ENCODE assay signal across 11 mouse cellular contexts in genomic region chr2:35445610-35446009, GRCm38 (mm10). TPM values are rescaled to one million over a fixed set of nuclear protein-coding genes. Genes with fewer than 3 reads are reported as not detected.
DNase-seq lines count a peak whose midpoint lies in the region; ATAC-seq lines count a peak whose summit lies in the region.
"Had no signal": no experiment of that assay in that cellular context is flagged by ENCODE, and none has a peak within 500 bp of the region (broad histone marks: within the 10 kb centered on the region; RNA-seq: fewer than 3 reads in every experiment).

No protein-coding gene starts in this region.

- H3K9me3 ChIP-seq in heart, embryonic 16.5 days (replicated peaks; ENCODE audit: control insufficient read depth, low read length) = no peaks in the 10 kb centered on the region

- peak overlapping the region; percentile 44 for H3K27ac ChIP-seq in heart, embryonic 16.5 days (ENCODE audit: low read length)
- H3K27ac ChIP-seq: layer of hippocampus, adult 2 months had no signal

- peaks cover 64% of the 10 kb centered on the region for H3K4me1 ChIP-seq in heart, embryonic 16.5 days (ENCODE audit: control insufficient read depth, insufficient read depth, low read length)

- H3K36me3 ChIP-seq in heart, embryonic 16.5 days (ENCODE audit: control insufficient read depth, insufficient read depth) = no peaks in the 10 kb centered on the region

- no peak overlapping the region for H3K4me2 ChIP-seq in heart, embryonic 16.5 days (ENCODE audit: low read depth, low read length)
- H3K4me2 ChIP-seq: midbrain, embryonic 11.5 days had no signal

- 63% methylated on average over 7 of the region's 7 CpGs for WGBS in heart, embryonic 16.5 days

- H3K9ac ChIP-seq in heart, embryonic 16.5 days (ENCODE audit: low read length) = no peak overlapping the region

- H3K4me3 ChIP-seq in heart, embryonic 16.5 days (ENCODE audit: low read length) = no peak overlapping the region
- H3K4me3 ChIP-seq: layer of hippocampus, adult 2 months had no signal

- H3K27me3 ChIP-seq in heart, embryonic 16.5 days (ENCODE audit: control insufficient read depth, insufficient read depth, low read length) = no peaks in the 10 kb centered on the region

- ATAC-seq in heart, embryonic 16.5 days (replicated peaks; ENCODE audit: extremely low read depth, insufficient read depth, low FRiP score) = no peak; the same call in 1 of the 2 replicates
- ATAC-seq in granulocyte monocyte progenitor cell, adult 5-6 weeks (replicated peaks; ENCODE audit: poor library complexity, severe bottlenecking) = peak; percentile 23

- no peak for DNase-seq in heart, postnatal 4 days
- DNase-seq in thymus, postnatal 4 days = peak; percentile 38
- no peak for DNase-seq in thymus, postnatal 0 days (ENCODE audit: low spot score)
- no peak for DNase-seq in left cerebral cortex, adult 8-10 months (ENCODE audit: low spot score in 2 of 2)
- no peak for DNase-seq in MN1 (ENCODE audit: low spot score)
- DNase-seq in layer of hippocampus, postnatal 14 days (ENCODE audit: low spot score in 2 of 2) = no peak
- DNase-seq: gastrocnemius, postnatal 25 days had no signal

RNA-seq across cellular contexts. Expression of gene Ggta1, which starts 17.4 kb away (rescaled TPM):
- 28.6 and 30.9 TPM in 2 replicates for polyA plus RNA-seq in heart, embryonic 16.5 days (2015; fragmentation: Nextera tagmentation; extraction: Ambion mirVana)
- total RNA-seq in heart, postnatal 4 days (2021) = 10 to 100 TPM; 21.5 to 22.3 TPM
- polyA plus RNA-seq in thymus, postnatal 0 days (2015; fragmentation: Nextera tagmentation; extraction: Ambion mirVana) = 26.2 and 27.3 TPM in 2 replicates
- total RNA-seq in granulocyte monocyte progenitor cell, adult 5-6 weeks (2014; fragmentation: Nextera tagmentation) = 37.2 and 49.6 TPM in 2 replicates
- total RNA-seq in granulocyte monocyte progenitor cell, adult 5-6 weeks (2017) = 72.8 and 82.4 TPM in 2 replicates
- 1 to 10 TPM; 4.0 to 7.7 (median 5.6) TPM for total RNA-seq in left cerebral cortex, adult 8-10 months (2022)
- total RNA-seq in layer of hippocampus, postnatal 14 days (2021) = 1 to 10 TPM; 2.8 to 3.8 TPM

RNA-seq across cellular contexts. Expression of gene 4930402F06Rik, which starts 48.6 kb away (rescaled TPM):
- polyA plus RNA-seq in heart, embryonic 16.5 days (2015; fragmentation: Nextera tagmentation; extraction: Ambion mirVana) = not detected in 2 replicates
- total RNA-seq in heart, postnatal 4 days (2021) = not detected
- not detected in 2 replicates for polyA plus RNA-seq in thymus, postnatal 0 days (2015; fragmentation: Nextera tagmentation; extraction: Ambion mirVana)
- total RNA-seq in granulocyte monocyte progenitor cell, adult 5-6 weeks (2014; fragmentation: Nextera tagmentation) = not detected in 2 replicates
- not detected in 2 replicates for total RNA-seq in granulocyte monocyte progenitor cell, adult 5-6 weeks (2017)
- total RNA-seq in left cerebral cortex, adult 8-10 months (2022) = not detected
- total RNA-seq in layer of hippocampus, postnatal 14 days (2021) = not detected
- total RNA-seq: gastrocnemius, postnatal 25 days; layer of hippocampus, adult 2 months had no signal
- polyA plus RNA-seq: midbrain, embryonic 11.5 days had no signal
